Mouse (Mus musculus) stomach, postnatal 0 days (tissue): Measurements from ENCODE around the gene Ninj1.

Experiments used
- CTCF ChIP-seq: IDR thresholded peaks from 2 replicates; pipeline ENCODE4 v1.5.1; 2016; ENCODE audit warnings: antibody characterized with exemption, low read depth, mild to moderate bottlenecking, moderate library complexity
- EP300 ChIP-seq: optimal IDR thresholded peaks from 2 replicates; pipeline ENCODE3; 2016; ENCODE audit warnings: antibody characterized with exemption

GRCm38 (mm10) chr13:49202556-49202955 lies 15.3 kb downstream of the Ninj1 start:
- TF ChIP-seq EP300 (no peak), CTCF (no peak)
